Mouse (Mus musculus) gastrocnemius, postnatal 36 days (tissue): Measurements from ENCODE around the gene Nmnat2. TPM values are rescaled to one million over a fixed set of nuclear protein-coding genes. Genes with fewer than 3 reads are reported as not detected.

Experiments
- DNase-seq, 2 experiments: peaks; one replicate each; pipeline ENCODE4 v3.0.0; 2022
- intact Hi-C: fragments of 180-260 bp; cut with DNase I; formaldehyde crosslinking; loops from one replicate; pipeline ENCODE4 v1.15.1; 2025
- total RNA-seq, 2 experiments: library from RNA; stranded (reverse); gene quantifications; 2 replicates each; pipeline ENCODE4 v1.2.3; 2021

Nmnat2 gene
- total RNA-seq, 2 experiments from 2014 or later = 0.38 to 0.42 TPM

GRCm38 (mm10) chr1:153107866-153108265 lies 153.1 kb downstream of the Nmnat2 start:
- intact Hi-C loops = no loop called here
- no peak for DNase-seq

- intact Hi-C loops = no loop called here
- DNase-seq = no peak
Measured at GRCm38 (mm10) chr1:153109346-153109745, 154.6 kb downstream of the Nmnat2 start.

GRCm38 (mm10) chr1:153109836-153110235 lies 155.0 kb downstream of the Nmnat2 start:
- DNase-seq = no peak
- intact Hi-C loops = loop anchor here (5.0 kb wide), 1 partner anchor 102 kb away; no protein-coding TSS in a partner anchor

GRCm38 (mm10) chr1:153111596-153111995 lies 156.8 kb downstream of the Nmnat2 start:
- DNase-seq = no peak
- intact Hi-C loops = loop anchor here (5.0 kb wide), 1 partner anchor 101 kb away; no protein-coding TSS in a partner anchor

GRCm38 (mm10) chr1:153115315-153115714 lies 160.5 kb downstream of the Nmnat2 start:
- intact Hi-C loops = no loop called here
- no peak for DNase-seq

GRCm38 (mm10) chr1:153120544-153120943 lies 165.8 kb downstream of the Nmnat2 start:
- intact Hi-C loops = no loop called here
- DNase-seq = no peak

- intact Hi-C loops = no loop called here
- DNase-seq = no peak
Measured at GRCm38 (mm10) chr1:153121320-153121719, 166.5 kb downstream of the Nmnat2 start.

GRCm38 (mm10) chr1:153122764-153123163 lies 168.0 kb downstream of the Nmnat2 start:
- intact Hi-C loops = no loop called here
- no peak for DNase-seq

GRCm38 (mm10) chr1:153124502-153124901 lies 169.7 kb downstream of the Nmnat2 start:
- DNase-seq = no peak
- intact Hi-C loops = no loop called here

- intact Hi-C loops = no loop called here
- DNase-seq = no peak
Measured at GRCm38 (mm10) chr1:153125287-153126275, 170.8 kb downstream of the Nmnat2 start.

GRCm38 (mm10) chr1:153126491-153127381 lies 171.9 kb downstream of the Nmnat2 start:
- intact Hi-C loops = no loop called here

GRCm38 (mm10) chr1:153127622-153128021 lies 172.8 kb downstream of the Nmnat2 start:
- intact Hi-C loops = no loop called here
- no peak for DNase-seq

More at GRCm38 (mm10) chr1:153126491-153127381, 171.9 kb downstream of the Nmnat2 start:
- DNase-seq = peak; percentile 52 to 63

- DNase-seq = no peak
- intact Hi-C loops = no loop called here
Measured at GRCm38 (mm10) chr1:153128780-153129179, 174.0 kb downstream of the Nmnat2 start.

- DNase-seq = peak in 1 of 2 experiments; percentile 21
- intact Hi-C loops = no loop called here
Measured at GRCm38 (mm10) chr1:153129992-153130713, 175.4 kb downstream of the Nmnat2 start.

- DNase-seq = peak; percentile 35 to 50
- intact Hi-C loops = no loop called here
Measured at GRCm38 (mm10) chr1:153133865-153134781, 179.3 kb downstream of the Nmnat2 start.

GRCm38 (mm10) chr1:153136647-153137046 lies 181.9 kb downstream of the Nmnat2 start:
- intact Hi-C loops = no loop called here
- DNase-seq = peak in 1 of 2 experiments; percentile 57

- DNase-seq = no peak
- intact Hi-C loops = no loop called here
Measured at GRCm38 (mm10) chr1:153138486-153138885, 183.7 kb downstream of the Nmnat2 start.

GRCm38 (mm10) chr1:153139635-153140034 lies 184.8 kb downstream of the Nmnat2 start:
- intact Hi-C loops = no loop called here
- no peak for DNase-seq

GRCm38 (mm10) chr1:153140265-153140664 lies 185.5 kb downstream of the Nmnat2 start:
- no peak for DNase-seq
- intact Hi-C loops = no loop called here
